Mouse (Mus musculus) E14TG2a.4 (cell line): ENCODE data around the gene Rbbp4.

Source experiments
- CTCF ChIP-seq: conservative IDR thresholded peaks from 2 replicates; pipeline ENCODE4 v1.5.1; 2014; ENCODE audit warnings: low read length
- NANOG ChIP-seq: IDR thresholded peaks from 2 replicates; pipeline ENCODE4 v1.6.1; 2014; ENCODE audit warnings: borderline replicate concordance, low read length, mixed read lengths
- POU5F1 ChIP-seq: IDR thresholded peaks from 2 replicates; pipeline ENCODE4 v1.6.1; 2014; ENCODE audit warnings: low read length, borderline replicate concordance

GRCm38 (mm10) chr4:129365224-129365623 is 30.1 kb upstream of the Rbbp4 start:
- TF ChIP-seq CTCF (no peak), POU5F1 (no peak), NANOG (no peak)
